Mouse (Mus musculus): Measurements from ENCODE around the gene Dvl2. TPM values are rescaled to one million over a fixed set of nuclear protein-coding genes. Genes with fewer than 3 reads are reported as not detected.

The Dvl2 gene
- total RNA-seq, 1 experiment = 47.4 TPM

- TF ChIP-seq HCFC1 (IDR thresholded peaks at IDR 0.05; ENCODE audit: borderline replicate concordance, insufficient read depth, low read length) (no peak), CHD2 (IDR thresholded peaks at IDR 0.05; ENCODE audit: low read depth, low read length) (no peak), ZNF384 (IDR thresholded peaks at IDR 0.05; ENCODE audit: low read depth, low read length) (no peak), ZC3H11A (IDR thresholded peaks at IDR 0.05; ENCODE audit: borderline replicate concordance, low read depth, low read length) (no peak), MAFK (IDR thresholded peaks at IDR 0.05; ENCODE audit: insufficient read depth, low read depth, low read length) (no peak)
- peaks cover 0 to 4% of the 10 kb centered on the region in 2 experiments; a peak in 1 of 4 replicates for H3K4me1 ChIP-seq (ENCODE audit: control insufficient read depth in 2 of 2, insufficient read depth in 2 of 2, low read length in 2 of 2, poor library complexity in 1 of 2)
- no peak for DNase-seq (ENCODE audit: low read depth, low spot score)
- no peak overlapping the region for H3K4me3 ChIP-seq (ENCODE audit: insufficient read depth in 1 of 2, low read depth in 1 of 2, low read length in 2 of 2, poor library complexity in 1 of 2, severe bottlenecking in 1 of 2)
- no peaks in the 10 kb centered on the region for H3K9me3 ChIP-seq (ENCODE audit: control insufficient read depth, insufficient read depth, low read depth, low read length)
- no peak overlapping the region for H3K9ac ChIP-seq (ENCODE audit: insufficient read depth, low read depth, low read length, poor library complexity, severe bottlenecking)
- H3K27ac ChIP-seq (ENCODE audit: insufficient read depth, low read depth, low read length, poor library complexity, severe bottlenecking) = no peak overlapping the region
- in situ Hi-C loops (cut with MboI; ENCODE audit: low sequenced_read_pairs in 2 of 2, unreplicated experiment in 2 of 2) = no loop called here
- no peaks in the 10 kb centered on the region for H3K36me3 ChIP-seq (ENCODE audit: control insufficient read depth, insufficient read depth, low read length, poor library complexity, severe bottlenecking)
Observed at GRCm38 (mm10) chr11:70045435-70045834, 45.0 kb downstream of the Dvl2 start.

DNA sequence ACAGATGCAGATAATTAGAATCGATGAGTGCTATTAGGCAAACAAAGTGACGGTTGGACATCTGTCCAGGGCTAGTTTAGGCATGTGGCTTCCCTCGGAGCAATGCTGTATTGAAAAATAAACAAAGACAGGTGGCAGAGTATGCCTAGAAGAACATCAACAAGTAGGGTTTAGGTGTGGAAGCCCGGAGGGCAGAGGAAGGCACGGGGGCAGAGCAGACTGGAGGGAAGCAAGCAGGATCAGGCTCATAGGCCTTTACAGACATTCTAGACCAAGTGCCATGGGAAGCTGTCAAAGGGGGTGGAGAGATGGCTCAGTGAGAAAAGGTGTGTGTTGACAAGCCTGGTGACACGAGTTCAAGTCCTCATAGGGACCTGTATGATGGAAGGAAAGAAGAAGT lies 49.0 kb downstream of the Dvl2 start:
- Histone ChIP-seq H3K9me3 (ENCODE audit: control insufficient read depth, insufficient read depth, low read depth, low read length) (no peaks in the 10 kb centered on the region), H3K9ac (ENCODE audit: insufficient read depth, low read depth, low read length, poor library complexity, severe bottlenecking) (no peak overlapping the region), H3K4me3 (ENCODE audit: insufficient read depth in 1 of 2, low read depth in 1 of 2, low read length in 2 of 2, poor library complexity in 1 of 2, severe bottlenecking in 1 of 2) (no peak overlapping the region), H3K27ac (ENCODE audit: insufficient read depth, low read depth, low read length, poor library complexity, severe bottlenecking) (no peak overlapping the region), H3K36me3 (ENCODE audit: control insufficient read depth, insufficient read depth, low read length, poor library complexity, severe bottlenecking) (no peaks in the 10 kb centered on the region), H3K4me1 (ENCODE audit: control insufficient read depth in 2 of 2, insufficient read depth in 2 of 2, low read length in 2 of 2, poor library complexity in 1 of 2) (no peaks in the 10 kb centered on the region; a peak in 1 of 4 replicates)
- no peak for DNase-seq (ENCODE audit: low read depth, low spot score)
- TF ChIP-seq ZNF384 (IDR thresholded peaks at IDR 0.05; ENCODE audit: low read depth, low read length) (no peak), HCFC1 (IDR thresholded peaks at IDR 0.05; ENCODE audit: borderline replicate concordance, insufficient read depth, low read length) (no peak), MAFK (IDR thresholded peaks at IDR 0.05; ENCODE audit: insufficient read depth, low read depth, low read length) (no peak), CHD2 (IDR thresholded peaks at IDR 0.05; ENCODE audit: low read depth, low read length) (no peak), ZC3H11A (IDR thresholded peaks at IDR 0.05; ENCODE audit: borderline replicate concordance, low read depth, low read length) (no peak)
- in situ Hi-C loops (cut with MboI; ENCODE audit: low sequenced_read_pairs in 2 of 2, unreplicated experiment in 2 of 2) = no loop called here

- DNase-seq (ENCODE audit: low read depth, low spot score) = no peak
- in situ Hi-C loops (cut with MboI; ENCODE audit: low sequenced_read_pairs in 2 of 2, unreplicated experiment in 2 of 2) = loop anchor here in 1 of 2 experiments (10.0 kb wide), 1 partner anchor 125 kb away; no protein-coding TSS in a partner anchor
- H3K36me3 ChIP-seq (ENCODE audit: control insufficient read depth, insufficient read depth, low read length, poor library complexity, severe bottlenecking) = no peaks in the 10 kb centered on the region
- H3K4me1 ChIP-seq (ENCODE audit: control insufficient read depth in 2 of 2, insufficient read depth in 2 of 2, low read length in 2 of 2, poor library complexity in 1 of 2) = no peaks in the 10 kb centered on the region
- no peak overlapping the region for H3K27ac ChIP-seq (ENCODE audit: insufficient read depth, low read depth, low read length, poor library complexity, severe bottlenecking)
- H3K4me3 ChIP-seq (ENCODE audit: insufficient read depth in 1 of 2, low read depth in 1 of 2, low read length in 2 of 2, poor library complexity in 1 of 2, severe bottlenecking in 1 of 2) = no peak overlapping the region
- no peak overlapping the region for H3K9ac ChIP-seq (ENCODE audit: insufficient read depth, low read depth, low read length, poor library complexity, severe bottlenecking)
- no peaks in the 10 kb centered on the region for H3K9me3 ChIP-seq (ENCODE audit: control insufficient read depth, insufficient read depth, low read depth, low read length)
- TF ChIP-seq MAFK (IDR thresholded peaks at IDR 0.05; ENCODE audit: insufficient read depth, low read depth, low read length) (no peak), HCFC1 (IDR thresholded peaks at IDR 0.05; ENCODE audit: borderline replicate concordance, insufficient read depth, low read length) (no peak), ZC3H11A (IDR thresholded peaks at IDR 0.05; ENCODE audit: borderline replicate concordance, low read depth, low read length) (no peak), CHD2 (IDR thresholded peaks at IDR 0.05; ENCODE audit: low read depth, low read length) (no peak), ZNF384 (IDR thresholded peaks at IDR 0.05; ENCODE audit: low read depth, low read length) (no peak)
Observed at GRCm38 (mm10) chr11:70049816-70050215, 49.4 kb downstream of the Dvl2 start.

GRCm38 (mm10) chr11:70053156-70053555 lies 52.8 kb downstream of the Dvl2 start:
- no peak overlapping the region for H3K4me3 ChIP-seq (ENCODE audit: insufficient read depth in 1 of 2, low read depth in 1 of 2, low read length in 2 of 2, poor library complexity in 1 of 2, severe bottlenecking in 1 of 2)
- TF ChIP-seq ZNF384 (IDR thresholded peaks at IDR 0.05; ENCODE audit: low read depth, low read length) (no peak), HCFC1 (IDR thresholded peaks at IDR 0.05; ENCODE audit: borderline replicate concordance, insufficient read depth, low read length) (no peak), CHD2 (IDR thresholded peaks at IDR 0.05; ENCODE audit: low read depth, low read length) (no peak), MAFK (IDR thresholded peaks at IDR 0.05; ENCODE audit: insufficient read depth, low read depth, low read length) (no peak)
- no peaks in the 10 kb centered on the region for H3K9me3 ChIP-seq (ENCODE audit: control insufficient read depth, insufficient read depth, low read depth, low read length)
- no peak overlapping the region for H3K9ac ChIP-seq (ENCODE audit: insufficient read depth, low read depth, low read length, poor library complexity, severe bottlenecking)
- H3K27ac ChIP-seq (ENCODE audit: insufficient read depth, low read depth, low read length, poor library complexity, severe bottlenecking) = no peak overlapping the region
- no peaks in the 10 kb centered on the region for H3K36me3 ChIP-seq (ENCODE audit: control insufficient read depth, insufficient read depth, low read length, poor library complexity, severe bottlenecking)
- no peak for DNase-seq (ENCODE audit: low read depth, low spot score)
- in situ Hi-C loops (cut with MboI; ENCODE audit: low sequenced_read_pairs in 2 of 2, unreplicated experiment in 2 of 2) = loop anchor here in 1 of 2 experiments (10.0 kb wide), 1 partner anchor 122 kb away; no protein-coding TSS in a partner anchor
- peaks cover 0 to 3% of the 10 kb centered on the region in 2 experiments; a peak in 1 of 4 replicates for H3K4me1 ChIP-seq (ENCODE audit: control insufficient read depth in 2 of 2, insufficient read depth in 2 of 2, low read length in 2 of 2, poor library complexity in 1 of 2)

All from ES-E14 (cell line).